Mouse (Mus musculus) MEL (cell line): Measurements from ENCODE around the gene Cyp1a2. TPM values are rescaled to one million over a fixed set of nuclear protein-coding genes. Genes with fewer than 3 reads are reported as not detected.
A peak's percentile ranks its signal among the peaks of the same experiment; 100 is the strongest.

Experiments used
- DNase-seq: peaks from one replicate; pipeline ENCODE4 v3.0.0; 2011; ENCODE audit warnings: low read depth, low spot score
- H3K27ac ChIP-seq: 2 replicates; pipeline ENCODE4 v1.5.1; 2012; ENCODE audit warnings: low read depth, mild to moderate bottlenecking, control low read depth, low read length, moderate library complexity; ENCODE audit not compliant: control insufficient read depth
- H3K27me3 ChIP-seq, 2 experiments: fragments of 150-350 bp in 1 of 2; sonication (generic) in 1 of 2; 2 replicates each; pipeline ENCODE4 v1.6.1; 2012; ENCODE audit warnings: low read length in 2 of 2, mild to moderate bottlenecking in 2 of 2, improper control_type of control experiment in 1 of 2, moderate library complexity in 1 of 2; ENCODE audit not compliant: insufficient read depth in 2 of 2, control insufficient read depth in 1 of 2
- H3K36me3 ChIP-seq, 2 experiments: 2 replicates each; pipeline ENCODE4 v1.6.1; 2012 to 2014; ENCODE audit warnings: low read length in 2 of 2, improper control_type of control experiment in 1 of 2, inconsistent platforms in 1 of 2, mild to moderate bottlenecking in 1 of 2; ENCODE audit not compliant: insufficient read depth in 2 of 2, control insufficient read depth in 1 of 2
- H3K4me1 ChIP-seq, 2 experiments: fragments of 150-350 bp in 1 of 2; sonication (generic) in 1 of 2; 2 replicates each; pipeline ENCODE4 v1.6.1; 2012; ENCODE audit warnings: low read length in 2 of 2, improper control_type of control experiment in 1 of 2, mild to moderate bottlenecking in 1 of 2; ENCODE audit not compliant: insufficient read depth in 2 of 2, control insufficient read depth in 1 of 2
- H3K4me3 ChIP-seq, 2 experiments: fragments of 150-350 bp in 1 of 2; sonication (generic) in 1 of 2; 2 replicates each; pipeline ENCODE4 v1.5.1; 2012; ENCODE audit warnings: low read depth in 2 of 2, low read length in 2 of 2, mild to moderate bottlenecking in 2 of 2, moderate library complexity in 2 of 2, control low read depth in 1 of 2, improper control_type of control experiment in 1 of 2; ENCODE audit not compliant: control insufficient read depth in 1 of 2, insufficient read depth in 1 of 2
- H3K79me2 ChIP-seq: 2 replicates; pipeline ENCODE4 v1.6.1; 2012; ENCODE audit warnings: mild to moderate bottlenecking, low read length, moderate library complexity; ENCODE audit not compliant: control insufficient read depth, poor library complexity, insufficient read depth
- H3K9ac ChIP-seq: 2 replicates; pipeline ENCODE4 v1.6.1; 2012; ENCODE audit warnings: low read depth, mild to moderate bottlenecking, control low read depth, low read length, moderate library complexity; ENCODE audit not compliant: control insufficient read depth, poor library complexity, severe bottlenecking
- H3K9me3 ChIP-seq: fragments of 150-350 bp; sonication (generic); replicated peaks from 2 replicates; pipeline ENCODE4 v1.6.1; 2012; ENCODE audit warnings: mild to moderate bottlenecking, low read length, improper control_type of control experiment, moderate library complexity; ENCODE audit not compliant: insufficient read depth
- CHD1 ChIP-seq: IDR thresholded peaks from 2 replicates; pipeline ENCODE4 v1.6.1; 2012; ENCODE audit warnings: low read depth, mild to moderate bottlenecking, inconsistent platforms, low read length, improper control_type of control experiment
- CHD2 ChIP-seq: IDR thresholded peaks from 2 replicates; pipeline ENCODE4 v1.6.1; 2011; ENCODE audit warnings: low read length, improper control_type of control experiment
- E2F4 ChIP-seq: IDR thresholded peaks from 2 replicates; pipeline ENCODE4 v1.6.1; 2011; ENCODE audit warnings: low read depth, low read length, improper control_type of control experiment, borderline replicate concordance
- ELF1 ChIP-seq: IDR thresholded peaks from 2 replicates; pipeline ENCODE4 v1.6.1; 2014; ENCODE audit warnings: low read depth, mild to moderate bottlenecking, inconsistent platforms, low read length, improper control_type of control experiment, moderate library complexity
- GATA1 ChIP-seq: IDR thresholded peaks from 2 replicates; pipeline ENCODE4 v1.6.1; 2011; ENCODE audit warnings: low read depth, low read length, improper control_type of control experiment
- JUND ChIP-seq: IDR thresholded peaks from 2 replicates; pipeline ENCODE4 v1.6.1; 2011; ENCODE audit warnings: low read depth, mild to moderate bottlenecking, improper control_type of control experiment, low read length
- KAT2A ChIP-seq: conservative IDR thresholded peaks from 2 replicates; pipeline ENCODE4 v1.6.1; 2012; ENCODE audit warnings: low read depth, low read length, improper control_type of control experiment, inconsistent platforms
- MAFK ChIP-seq: IDR thresholded peaks from 2 replicates; pipeline ENCODE4 v1.6.1; 2011; ENCODE audit warnings: low read depth, mild to moderate bottlenecking, low read length, improper control_type of control experiment, borderline replicate concordance
- MAZ ChIP-seq: IDR thresholded peaks from 2 replicates; pipeline ENCODE4 v1.6.1; 2012; ENCODE audit warnings: low read depth, mild to moderate bottlenecking, inconsistent platforms, low read length, improper control_type of control experiment
- MEF2A ChIP-seq: IDR thresholded peaks from 2 replicates; pipeline ENCODE4 v1.6.1; 2014; ENCODE audit warnings: low read depth, mild to moderate bottlenecking, inconsistent platforms, low read length, improper control_type of control experiment; ENCODE audit not compliant: poor library complexity, insufficient replicate concordance, severe bottlenecking; ENCODE audit errors: extremely low read depth
- MXI1 ChIP-seq: IDR thresholded peaks from 2 replicates; pipeline ENCODE4 v1.6.1; 2011; ENCODE audit warnings: mild to moderate bottlenecking, low read depth, low read length, improper control_type of control experiment
- NRF1 ChIP-seq: IDR thresholded peaks from 2 replicates; pipeline ENCODE4 v1.6.1; 2014; ENCODE audit warnings: low read depth, mild to moderate bottlenecking, inconsistent platforms, low read length, improper control_type of control experiment, moderate library complexity; ENCODE audit not compliant: poor library complexity, insufficient read depth, severe bottlenecking
- POLR2AphosphoS2 ChIP-seq: IDR thresholded peaks from 2 replicates; pipeline ENCODE4 v1.6.1; 2011; ENCODE audit warnings: low read length, improper control_type of control experiment
- RAD21 ChIP-seq: IDR thresholded peaks from 2 replicates; pipeline ENCODE4 v1.6.1; 2011; ENCODE audit warnings: mild to moderate bottlenecking, low read depth, low read length, improper control_type of control experiment
- SIN3A ChIP-seq: IDR thresholded peaks from 2 replicates; pipeline ENCODE4 v1.6.1; 2012; ENCODE audit warnings: low read length, improper control_type of control experiment, inconsistent platforms
- SMC3 ChIP-seq: IDR thresholded peaks from 2 replicates; pipeline ENCODE4 v1.6.1; 2011; ENCODE audit warnings: low read depth, low read length, improper control_type of control experiment
- UBTF ChIP-seq: IDR thresholded peaks from 2 replicates; pipeline ENCODE4 v1.6.1; 2012; ENCODE audit warnings: low read depth, mild to moderate bottlenecking, inconsistent platforms, low read length, improper control_type of control experiment, moderate library complexity, borderline replicate concordance; ENCODE audit not compliant: insufficient read depth
- USF1 ChIP-seq: IDR thresholded peaks from 2 replicates; pipeline ENCODE4 v1.6.1; 2014; ENCODE audit warnings: low read depth, mild to moderate bottlenecking, inconsistent platforms, low read length, improper control_type of control experiment, moderate library complexity
- ZC3H11A ChIP-seq: IDR thresholded peaks from 2 replicates; pipeline ENCODE4 v1.6.1; 2012; ENCODE audit warnings: low read depth, mild to moderate bottlenecking, inconsistent platforms, low read length, improper control_type of control experiment
- ZKSCAN1 ChIP-seq: IDR thresholded peaks from 2 replicates; pipeline ENCODE4 v1.6.1; 2012; ENCODE audit warnings: low read depth, mild to moderate bottlenecking, inconsistent platforms, low read length, improper control_type of control experiment, moderate library complexity
- ZNF384 ChIP-seq: IDR thresholded peaks from 2 replicates; pipeline ENCODE4 v1.6.1; 2012; ENCODE audit warnings: low read depth, mild to moderate bottlenecking, inconsistent platforms, low read length, improper control_type of control experiment
- polyA plus RNA-seq, 2 experiments: library from polyadenylated mRNA; stranded (reverse) in 1 of 2; unstranded in 1 of 2; fragments of >175 nt in 1 of 2; fragments of >200 nt in 1 of 2; gene quantifications; 2 replicates each; pipeline versions ENCODE4 v1.2.1 to v1.2.4; 2012; ENCODE audit warnings: low replicate concordance in 2 of 2, low read depth in 1 of 2; ENCODE audit not compliant: insufficient read length in 2 of 2, insufficient read depth in 1 of 2, missing spikeins in 1 of 2
- total RNA-seq: library from RNA; depleted of rRNA; stranded (reverse); fragments of 300-350 nt; gene quantifications from 2 replicates; pipeline ENCODE4 v1.2.3, GENCODE M21; 2012

Cyp1a2 gene
- total and polyA plus RNA-seq, 3 experiments: not detected

GRCm38 (mm10) chr9:57641775-57642550 lies 41.5 kb downstream of the Cyp1a2 start:
- TF ChIP-seq MEF2A: no peak
- no peak for TF ChIP-seq UBTF
- TF ChIP-seq SIN3A: no peak
- TF ChIP-seq ZKSCAN1: no peak
- no peak for TF ChIP-seq MAFK
- no peak for TF ChIP-seq MAZ
- peaks cover 86% of the 10 kb centered on the region for H3K79me2 ChIP-seq
- DNase-seq: no peak
- peaks cover 2 to 59% of the 10 kb centered on the region in 2 experiments for H3K36me3 ChIP-seq
- H3K4me1 ChIP-seq: peaks cover 32 to 72% of the 10 kb centered on the region in 2 experiments
- no peak overlapping the region for H3K4me3 ChIP-seq
- peak overlapping the region; percentile 13 for H3K27ac ChIP-seq
- peak overlapping the region; percentile 98; the same call in 1 of the 2 replicates for H3K9ac ChIP-seq
- no peaks in the 10 kb centered on the region for H3K27me3 ChIP-seq
- no peaks in the 10 kb centered on the region for H3K9me3 ChIP-seq

- peak overlapping the region; percentile 25 for H3K27ac ChIP-seq
- no peak overlapping the region for H3K4me3 ChIP-seq
- TF ChIP-seq ZNF384: no peak
- TF ChIP-seq KAT2A: no peak
- TF ChIP-seq ZC3H11A: no peak
- no peak for TF ChIP-seq MXI1
- no peak for TF ChIP-seq ELF1
- TF ChIP-seq UBTF: no peak
- no peak for TF ChIP-seq NRF1
- TF ChIP-seq MAZ: no peak
- no peak for TF ChIP-seq CHD1
- no peak for TF ChIP-seq POLR2AphosphoS2
- no peak for TF ChIP-seq CHD2
- TF ChIP-seq E2F4: no peak
- TF ChIP-seq RAD21: no peak
- no peak for TF ChIP-seq USF1
- no peak for TF ChIP-seq GATA1
- TF ChIP-seq SMC3: no peak
- no peak for TF ChIP-seq JUND
Observed at GRCm38 (mm10) chr9:57641022-57641421, 42.5 kb downstream of the Cyp1a2 start.

More at GRCm38 (mm10) chr9:57641022-57641421, 42.5 kb downstream of the Cyp1a2 start:
- H3K79me2 ChIP-seq: peaks cover 95% of the 10 kb centered on the region
- H3K9ac ChIP-seq: peak overlapping the region; percentile 3; the same call in 1 of the 2 replicates
- H3K36me3 ChIP-seq: peaks cover 6 to 58% of the 10 kb centered on the region in 2 experiments
- no peak for DNase-seq
- no peaks in the 10 kb centered on the region for H3K27me3 ChIP-seq
- H3K9me3 ChIP-seq: no peaks in the 10 kb centered on the region
- peaks cover 29 to 64% of the 10 kb centered on the region in 2 experiments for H3K4me1 ChIP-seq
